Mouse (Mus musculus): ENCODE results near the gene Sstr5.

The Sstr5 gene

GRCm38 (mm10) chr17:25474330-25475077 is 22.6 kb downstream of the Sstr5 start:
- peak; percentile 63 to 68 for DNase-seq (ENCODE audit: low spot score in 2 of 2)

- DNase-seq (ENCODE audit: low spot score in 2 of 2) = no peak
Observed at GRCm38 (mm10) chr17:25472044-25472443, 25.0 kb downstream of the Sstr5 start.

- no peak for DNase-seq (ENCODE audit: low spot score in 2 of 2)
Observed at GRCm38 (mm10) chr17:25471418-25471817, 25.7 kb downstream of the Sstr5 start.

- peak; percentile 74 to 83 for DNase-seq (ENCODE audit: low spot score in 2 of 2)
Observed at GRCm38 (mm10) chr17:25469798-25470197, 27.3 kb downstream of the Sstr5 start.

GRCm38 (mm10) chr17:25468301-25468700 is 28.8 kb downstream of the Sstr5 start:
- DNase-seq (ENCODE audit: low spot score in 2 of 2) = no peak

- no peak for DNase-seq (ENCODE audit: low spot score in 2 of 2)
Observed at GRCm38 (mm10) chr17:25467781-25468180, 29.3 kb downstream of the Sstr5 start.

GRCm38 (mm10) chr17:25466257-25466656 is 30.8 kb downstream of the Sstr5 start:
- no peak for DNase-seq (ENCODE audit: low spot score in 2 of 2)

GRCm38 (mm10) chr17:25464091-25464490 is 33.0 kb downstream of the Sstr5 start:
- no peak for DNase-seq (ENCODE audit: low spot score in 2 of 2)

GRCm38 (mm10) chr17:25463326-25463945 is 33.7 kb downstream of the Sstr5 start:
- DNase-seq (ENCODE audit: low spot score in 2 of 2) = no peak

- DNase-seq (ENCODE audit: low spot score in 2 of 2) = no peak
Observed at GRCm38 (mm10) chr17:25462236-25462875, 34.7 kb downstream of the Sstr5 start.

- DNase-seq (ENCODE audit: low spot score in 2 of 2) = peak; percentile 65 to 79
Observed at GRCm38 (mm10) chr17:25456540-25456939, 40.5 kb downstream of the Sstr5 start.

GRCm38 (mm10) chr17:25454272-25454671 is 42.8 kb downstream of the Sstr5 start, which contains the start of gene Tekt4:
Tekt4 (plus strand) TSS chr17:25454615.
- no peak for DNase-seq (ENCODE audit: low spot score in 2 of 2)

- DNase-seq (ENCODE audit: low spot score in 2 of 2) = no peak
Observed at GRCm38 (mm10) chr17:25452246-25452965, 44.7 kb downstream of the Sstr5 start.

- DNase-seq (ENCODE audit: low spot score in 2 of 2) = no peak
Observed at GRCm38 (mm10) chr17:25450329-25450728, 46.8 kb downstream of the Sstr5 start.

- DNase-seq (ENCODE audit: low spot score in 2 of 2) = no peak
Observed at GRCm38 (mm10) chr17:25447865-25448264, 49.2 kb downstream of the Sstr5 start.

- no peak for DNase-seq (ENCODE audit: low spot score in 2 of 2)
Observed at GRCm38 (mm10) chr17:25445841-25446240, 51.2 kb downstream of the Sstr5 start.

GRCm38 (mm10) chr17:25445074-25445473 is 52.0 kb downstream of the Sstr5 start:
- no peak for DNase-seq (ENCODE audit: low spot score in 2 of 2)

- DNase-seq (ENCODE audit: low spot score in 2 of 2) = no peak
Observed at GRCm38 (mm10) chr17:25442889-25443288, 54.2 kb downstream of the Sstr5 start.

GRCm38 (mm10) chr17:25441417-25441816 is 55.7 kb downstream of the Sstr5 start:
- no peak for DNase-seq (ENCODE audit: low spot score in 2 of 2)
